Mouse (Mus musculus): Measurements from ENCODE around the gene Gzma.

GRCm38 (mm10) chr13:113129974-113130373 lies 29.2 kb upstream of the Gzma start:
- TF ChIP-seq POLR2A (IDR thresholded peaks at IDR 0.05; ENCODE audit: borderline replicate concordance, extremely low read depth, low read depth, low read length) (no peak), CTCF (IDR thresholded peaks at IDR 0.05; ENCODE audit: insufficient read depth, low read length) (no peak)
